Mouse (Mus musculus) embryonic fibroblast, embryonic 13.5 days (primary cell): ENCODE measurements around the gene A030005K14Rik. TPM values are rescaled to one million over a fixed set of nuclear protein-coding genes. Genes with fewer than 3 reads are reported as not detected.

Experiments used
- H3K27ac ChIP-seq: 2 replicates; pipeline ENCODE4 v1.5.1; 2012; ENCODE audit warnings: low read length, control low read depth, inconsistent platforms; ENCODE audit not compliant: insufficient read depth
- H3K4me1 ChIP-seq: 2 replicates; pipeline ENCODE4 v1.6.1; 2011; ENCODE audit warnings: low read length; ENCODE audit not compliant: control insufficient read depth, insufficient read depth
- H3K4me3 ChIP-seq: 2 replicates; pipeline ENCODE4 v1.5.1; 2011; ENCODE audit warnings: mild to moderate bottlenecking, control low read depth, low read length; ENCODE audit not compliant: insufficient read depth
- CTCF ChIP-seq: IDR thresholded peaks from 2 replicates; pipeline ENCODE4 v1.5.1; 2011; ENCODE audit warnings: mild to moderate bottlenecking, control low read depth, low read length, moderate library complexity, borderline replicate concordance; ENCODE audit not compliant: insufficient read depth
- POLR2A ChIP-seq: IDR thresholded peaks from 2 replicates; pipeline ENCODE4 v1.6.1; 2011; ENCODE audit warnings: low read depth, mild to moderate bottlenecking, control low read depth, low read length, moderate library complexity
- polyA plus RNA-seq: library from polyadenylated mRNA; stranded (reverse); fragments of >200 nt; gene quantifications from 2 replicates; pipeline ENCODE4 v1.2.4, GENCODE M21; 2011; ENCODE audit warnings: low read depth; ENCODE audit not compliant: missing spikeins, insufficient read length

The A030005K14Rik gene
- polyA plus RNA-seq, 1 experiment, result not detected

GRCm38 (mm10) chr1:83039080-83039479 is 20.1 kb downstream of the A030005K14Rik start:
- TF ChIP-seq POLR2A (no peak), CTCF (no peak)
- Histone ChIP-seq H3K4me3 (no peak overlapping the region), H3K27ac (no peak overlapping the region), H3K4me1 (no peaks in the 10 kb centered on the region)

GRCm38 (mm10) chr1:83038109-83038672 is 21.0 kb downstream of the A030005K14Rik start, which contains the start of gene Slc19a3:
Gene Slc19a3, minus strand, starts transcription at chr1:83038448.
- TF ChIP-seq CTCF, result no peak
- peak; percentile 70 for TF ChIP-seq POLR2A
- Histone ChIP-seq H3K4me3 (peak within 1 kb of the TSS; percentile 37), H3K27ac (no peak within 1 kb of the TSS), H3K4me1 (no peaks in the 10 kb centered on the region)

- Histone ChIP-seq H3K4me1 (no peaks in the 10 kb centered on the region), H3K27ac (no peak overlapping the region), H3K4me3 (no peak overlapping the region)
- TF ChIP-seq CTCF (no peak), POLR2A (no peak)
These were observed 22.1 kb downstream of the A030005K14Rik start for GRCm38 (mm10) chr1:83036892-83037667.

- no peak overlapping the region for H3K4me3 ChIP-seq
- no peak for TF ChIP-seq CTCF
- TF ChIP-seq POLR2A, result no peak
- no peaks in the 10 kb centered on the region for H3K4me1 ChIP-seq
- H3K27ac ChIP-seq, result no peak overlapping the region
These were observed 24.7 kb downstream of the A030005K14Rik start for GRCm38 (mm10) chr1:83034509-83034908.

GRCm38 (mm10) chr1:83032508-83032907 is 26.7 kb downstream of the A030005K14Rik start:
- no peak overlapping the region for H3K27ac ChIP-seq
- H3K4me3 ChIP-seq, result no peak overlapping the region
- no peak for TF ChIP-seq CTCF
- TF ChIP-seq POLR2A, result no peak
- no peaks in the 10 kb centered on the region for H3K4me1 ChIP-seq

GRCm38 (mm10) chr1:83031950-83032349 is 27.2 kb downstream of the A030005K14Rik start:
- no peak for TF ChIP-seq CTCF
- no peak for TF ChIP-seq POLR2A
- Histone ChIP-seq H3K27ac (no peak overlapping the region), H3K4me1 (no peaks in the 10 kb centered on the region), H3K4me3 (no peak overlapping the region)

- H3K4me3 ChIP-seq, result no peak overlapping the region
- 0 out of 2 replicates have a peak, but pooled peaks cover 3% of the 10 kb centered on the region for H3K4me1 ChIP-seq
- TF ChIP-seq POLR2A (no peak), CTCF (no peak)
- no peak overlapping the region for H3K27ac ChIP-seq
These were observed 42.6 kb downstream of the A030005K14Rik start for GRCm38 (mm10) chr1:83016556-83016955.

- H3K4me3 ChIP-seq, result no peak overlapping the region
- H3K4me1 ChIP-seq, result no peaks in the 10 kb centered on the region
- TF ChIP-seq CTCF (no peak), POLR2A (no peak)
- H3K27ac ChIP-seq, result no peak overlapping the region
These were observed 43.8 kb downstream of the A030005K14Rik start for GRCm38 (mm10) chr1:83015329-83015879.

GRCm38 (mm10) chr1:83014477-83014876 is 44.7 kb downstream of the A030005K14Rik start:
- no peak overlapping the region for H3K4me3 ChIP-seq
- no peak overlapping the region for H3K27ac ChIP-seq
- TF ChIP-seq POLR2A, result no peak
- no peak for TF ChIP-seq CTCF
- H3K4me1 ChIP-seq, result no peaks in the 10 kb centered on the region

Other genes with a start within 250 kb of the A030005K14Rik start
- 75.1 and 77.5 TPM in 2 replicates for gene Agfg1, start 219.9 kb downstream of the A030005K14Rik start, polyA plus RNA-seq
- 1.1 TPM in 1 of 2 replicates, not detected in the other for gene A030005L19Rik, start 146.1 kb downstream of the A030005K14Rik start, polyA plus RNA-seq
- not detected in 2 replicates for gene A030014E15Rik, start 134.5 kb downstream of the A030005K14Rik start, polyA plus RNA-seq
- gene Gm6217, start 128.0 kb downstream of the A030005K14Rik start, polyA plus RNA-seq, result not detected in 2 replicates
- not detected in 2 replicates for gene A030003K21Rik, start 116.0 kb downstream of the A030005K14Rik start, polyA plus RNA-seq
- not detected in 2 replicates for gene Gm7544, start 103.4 kb downstream of the A030005K14Rik start, polyA plus RNA-seq
- gene Gm47955, start 99.1 kb downstream of the A030005K14Rik start, polyA plus RNA-seq, result not detected in 2 replicates
- gene Gm47959, start 58.8 kb downstream of the A030005K14Rik start, polyA plus RNA-seq, result not detected in 2 replicates
- gene Slc19a3, start 20.9 kb downstream of the A030005K14Rik start, polyA plus RNA-seq, result 0.38 and 0.93 TPM in 2 replicates
- not detected in 2 replicates for gene Krtap28-10, start 16.9 kb downstream of the A030005K14Rik start, polyA plus RNA-seq
- not detected in 2 replicates for gene Gm47969, start 14.4 kb downstream of the A030005K14Rik start, polyA plus RNA-seq
- not detected in 2 replicates for gene Krtap28-13, start 1.6 kb upstream of the A030005K14Rik start, polyA plus RNA-seq
- gene Ccl20, start 57.4 kb upstream of the A030005K14Rik start, polyA plus RNA-seq, result 11.8 and 12.2 TPM in 2 replicates
- not detected in 2 replicates for gene Daw1, start 100.4 kb upstream of the A030005K14Rik start, polyA plus RNA-seq